Mouse (Mus musculus) spleen, postnatal 14 days (tissue): ENCODE results near the gene Tmpo.

Experiments used
- DNase-seq, 2 experiments: peaks; one replicate each; pipeline ENCODE4 v3.0.0; 2021 to 2022; ENCODE audit warnings: low spot score in 2 of 2

Gene Tmpo

DNA sequence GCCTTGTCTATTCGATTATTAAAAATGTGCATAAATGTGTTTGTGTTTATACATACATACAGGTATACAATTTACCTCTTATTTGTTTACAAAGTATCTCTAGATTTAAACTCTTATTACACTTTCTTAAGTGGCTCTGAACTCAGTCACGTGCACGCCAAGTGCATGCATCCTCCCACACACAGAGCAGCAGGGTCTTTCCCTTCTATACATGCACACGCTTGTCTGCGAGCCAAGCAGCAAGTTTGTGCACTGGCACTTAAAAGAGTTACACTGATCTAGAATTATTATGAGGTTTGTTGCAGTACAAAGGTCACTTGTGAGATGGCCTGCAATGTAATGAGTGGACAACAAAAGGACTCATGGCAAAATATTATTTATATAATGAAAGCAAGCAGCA lies 20.1 kb downstream of the Tmpo start:
- no peak for DNase-seq

DNA sequence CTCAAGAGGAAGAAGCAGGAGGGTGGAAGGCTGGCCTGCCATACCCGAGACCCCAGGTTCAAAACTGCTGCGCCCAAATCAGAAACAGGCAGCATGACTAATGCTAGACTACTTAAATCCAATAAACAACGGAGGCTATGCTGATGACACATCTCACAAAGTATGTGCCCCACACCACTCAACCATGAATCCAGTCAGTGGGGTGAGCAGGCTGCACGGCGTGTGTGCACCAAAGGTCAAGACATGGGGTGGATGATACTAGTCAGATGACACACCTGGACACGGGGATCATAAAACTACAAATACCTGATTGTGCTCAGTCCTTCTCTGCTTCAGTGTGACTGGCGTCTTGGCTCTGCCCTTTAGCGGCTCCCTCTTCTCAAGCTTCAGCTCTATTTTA lies 22.7 kb downstream of the Tmpo start:
- DNase-seq = no peak

DNA sequence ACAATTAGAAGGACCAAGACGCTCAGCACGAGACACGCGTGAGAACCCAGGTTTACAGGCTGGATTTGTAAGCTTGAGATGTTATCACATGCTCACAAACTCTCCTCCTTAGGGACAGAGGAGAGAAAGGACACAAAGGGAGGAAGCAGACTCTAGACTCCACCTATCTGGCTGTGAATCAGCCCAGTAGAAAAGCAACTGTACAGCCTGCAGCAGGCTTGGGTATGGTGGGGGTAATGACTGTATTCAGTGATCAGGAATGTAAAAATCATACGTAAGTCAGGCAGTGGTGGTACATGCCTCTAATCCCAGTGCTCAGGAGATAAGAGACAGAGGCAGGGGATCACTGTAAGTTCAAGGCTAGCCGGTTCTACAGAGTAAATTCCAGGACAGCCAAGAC lies 24.8 kb downstream of the Tmpo start:
- DNase-seq = no peak

DNA sequence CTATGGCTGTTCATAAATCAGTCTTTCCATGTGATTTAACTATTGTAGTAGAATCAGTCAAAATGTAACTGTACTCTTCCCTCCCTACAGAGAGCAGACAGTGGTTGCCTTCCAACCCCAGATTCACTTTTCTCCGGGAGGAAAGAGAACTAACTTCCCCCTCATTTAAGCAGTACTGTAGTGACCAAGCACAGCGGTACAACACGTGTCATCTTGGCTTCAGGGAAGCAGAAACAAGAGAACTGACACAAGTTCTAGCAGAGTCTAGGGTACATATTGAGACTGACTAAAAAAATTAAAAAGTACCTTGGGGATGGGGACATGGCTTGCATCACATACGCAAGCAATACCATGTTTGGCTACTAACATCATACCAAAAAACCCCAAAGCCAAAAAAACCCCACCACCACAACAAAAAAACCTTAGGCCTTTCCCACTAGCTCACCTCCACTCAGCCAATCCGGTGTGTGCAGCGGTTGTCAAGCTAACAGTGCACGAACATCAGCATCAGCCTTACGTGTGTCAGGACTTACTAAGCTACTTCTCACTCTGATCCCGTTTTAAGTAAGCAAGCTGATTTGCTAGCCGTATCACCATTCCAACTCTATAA lies 27.1 kb downstream of the Tmpo start:
- DNase-seq = no peak

DNA sequence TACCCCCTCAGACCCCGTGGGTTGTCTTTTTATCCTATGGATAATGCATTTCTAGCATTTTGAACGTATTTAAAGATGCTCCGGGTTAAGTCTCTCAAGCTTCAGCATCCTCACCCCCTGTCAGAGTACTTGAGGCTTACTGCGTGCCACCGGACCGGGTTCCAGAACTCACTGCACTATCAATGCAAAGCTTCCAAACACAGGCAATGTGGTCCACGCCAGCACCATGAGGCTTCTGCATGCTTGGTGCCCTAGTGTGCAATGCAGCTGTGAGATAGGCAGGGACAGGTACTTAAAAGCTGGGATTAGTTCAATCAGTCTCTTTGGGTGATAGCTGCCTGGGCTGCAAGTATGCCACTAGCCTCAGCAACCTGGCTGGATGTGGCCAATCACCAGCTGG lies 35.7 kb downstream of the Tmpo start:
- no peak for DNase-seq

DNA sequence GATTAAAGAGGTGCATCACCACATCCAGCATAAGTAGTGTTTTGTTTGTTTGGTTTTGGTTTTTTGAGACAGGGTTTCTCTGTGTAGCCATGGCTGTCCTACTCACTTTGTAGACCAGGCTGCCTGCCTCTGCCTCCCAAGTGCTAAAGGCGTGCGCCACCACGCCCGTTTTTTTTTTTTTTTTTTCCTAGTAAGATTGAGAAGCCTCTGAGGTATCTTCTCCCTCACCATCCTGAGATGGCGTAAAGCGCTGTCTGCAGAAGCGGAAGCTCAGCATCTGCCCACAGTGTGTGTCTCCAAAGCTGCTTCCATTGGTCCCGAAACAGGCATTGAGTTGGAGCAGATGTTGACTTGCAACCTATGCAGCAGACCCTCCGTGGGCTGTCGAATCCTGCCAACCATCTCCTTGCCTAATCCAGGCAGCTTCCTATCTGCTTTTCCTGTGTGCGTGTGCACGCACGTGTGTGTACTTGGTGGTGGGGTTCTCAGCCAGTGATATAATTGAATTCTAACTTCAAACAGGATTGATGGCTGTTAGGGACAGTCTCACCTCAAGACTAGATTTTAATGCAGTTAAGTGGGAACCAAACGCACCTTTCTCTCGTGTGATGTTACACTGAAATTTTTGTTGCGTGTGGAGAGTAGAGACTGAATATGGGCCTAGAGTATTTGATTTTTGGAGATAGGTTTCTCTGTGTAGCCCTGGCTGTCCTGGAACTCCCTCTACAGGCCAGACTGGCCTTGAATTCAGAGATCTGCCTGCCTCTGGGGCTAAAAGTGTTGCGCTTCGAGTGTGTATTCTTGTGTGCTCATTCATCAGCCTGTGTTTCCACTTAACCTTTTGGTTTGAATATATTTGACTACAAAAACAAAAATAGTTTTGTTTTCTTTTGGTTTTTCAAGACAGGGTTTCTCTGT lies 37.5 kb downstream of the Tmpo start:
- DNase-seq = no peak

DNA sequence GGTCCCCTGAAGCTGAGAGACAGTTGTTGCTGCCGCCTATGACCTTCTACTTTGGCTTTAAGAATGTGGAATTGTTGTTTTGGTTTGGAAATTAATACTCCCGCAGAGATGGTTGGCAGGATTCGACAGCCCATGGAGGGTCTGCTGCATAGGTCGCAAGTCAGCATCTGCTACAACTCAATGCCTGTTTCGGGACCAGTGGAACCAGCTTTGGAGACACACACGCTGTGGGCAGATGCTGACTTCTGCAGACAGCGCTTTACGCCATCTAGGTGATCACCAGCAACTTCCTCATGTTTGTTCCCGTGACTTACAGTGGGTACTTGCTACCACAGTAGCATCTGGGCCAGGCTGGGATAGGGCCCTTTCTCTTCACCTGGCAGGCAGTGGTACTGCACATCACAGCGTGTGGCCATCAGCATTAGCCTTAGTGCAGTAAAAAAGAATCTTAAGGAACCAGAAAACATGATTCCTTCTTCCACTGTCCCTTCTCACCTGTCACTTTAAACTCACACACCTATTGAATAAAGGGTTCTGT lies 38.4 kb downstream of the Tmpo start:
- DNase-seq = no peak

DNA sequence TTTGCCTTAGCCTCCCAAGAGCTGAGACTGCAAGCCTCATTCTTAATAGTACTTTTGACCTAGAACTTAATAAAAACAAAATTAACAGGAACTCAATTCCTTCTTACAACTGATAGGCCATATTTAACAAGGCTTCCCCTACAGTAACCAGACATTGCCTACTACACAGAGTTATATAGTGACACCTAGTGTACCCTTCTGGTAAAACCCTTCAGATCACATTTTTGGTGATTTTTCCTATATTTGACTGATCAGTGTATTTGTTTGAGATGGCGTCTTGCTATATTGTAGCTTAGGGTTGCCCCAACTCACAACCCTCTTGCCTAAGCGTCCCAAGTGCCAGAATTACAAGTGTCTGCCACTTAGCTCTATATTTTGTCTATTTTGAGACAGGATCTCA lies 39.6 kb downstream of the Tmpo start:
- no peak for DNase-seq

DNA sequence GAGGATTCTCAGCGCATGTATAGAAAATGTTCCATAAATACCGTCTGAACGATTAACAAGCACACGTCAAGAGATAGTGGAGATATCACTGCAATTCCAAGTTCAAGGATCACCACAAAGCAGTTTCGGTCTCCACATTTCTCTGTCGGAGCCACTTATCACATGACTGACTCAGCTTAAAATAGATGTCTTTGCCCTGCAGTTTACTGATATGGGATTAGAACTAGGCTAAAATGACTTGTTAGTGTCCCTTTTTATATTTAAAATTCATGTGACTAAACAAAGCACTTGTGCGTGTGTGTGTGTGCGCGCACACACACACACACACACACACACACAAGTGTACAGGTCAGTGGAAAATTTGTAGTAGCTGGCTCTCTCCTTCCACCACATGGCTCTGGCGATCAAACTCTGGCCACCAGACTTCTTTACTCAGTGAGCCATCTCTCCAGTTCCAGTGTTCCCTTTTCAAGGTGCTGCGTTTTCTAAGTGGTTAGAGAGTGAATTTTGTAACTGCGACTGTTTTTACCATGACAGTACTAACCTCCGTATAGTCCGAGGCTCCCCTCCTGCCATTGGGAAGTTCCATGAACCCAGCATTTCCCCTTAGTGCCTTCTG lies 41.9 kb downstream of the Tmpo start:
- no peak for DNase-seq

DNA sequence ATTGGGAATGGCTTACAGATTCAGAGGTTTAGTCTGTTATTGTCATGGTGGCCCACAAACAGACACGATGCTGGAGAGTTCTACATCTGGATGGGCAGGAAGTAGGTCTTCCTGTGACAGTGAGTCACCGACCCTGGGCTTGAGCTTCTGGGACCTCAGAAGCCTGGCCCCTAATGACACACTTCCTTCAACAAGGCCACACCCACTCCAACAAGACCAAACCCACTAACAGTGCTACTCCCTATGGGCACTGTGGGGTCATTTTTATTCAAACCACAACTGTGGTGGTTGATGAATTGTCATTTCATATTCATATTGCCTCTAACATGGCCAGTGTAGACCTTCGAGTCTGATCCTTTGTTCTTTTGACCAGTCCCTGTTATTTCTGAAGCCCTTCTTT lies 42.8 kb downstream of the Tmpo start:
- DNase-seq = no peak

DNA sequence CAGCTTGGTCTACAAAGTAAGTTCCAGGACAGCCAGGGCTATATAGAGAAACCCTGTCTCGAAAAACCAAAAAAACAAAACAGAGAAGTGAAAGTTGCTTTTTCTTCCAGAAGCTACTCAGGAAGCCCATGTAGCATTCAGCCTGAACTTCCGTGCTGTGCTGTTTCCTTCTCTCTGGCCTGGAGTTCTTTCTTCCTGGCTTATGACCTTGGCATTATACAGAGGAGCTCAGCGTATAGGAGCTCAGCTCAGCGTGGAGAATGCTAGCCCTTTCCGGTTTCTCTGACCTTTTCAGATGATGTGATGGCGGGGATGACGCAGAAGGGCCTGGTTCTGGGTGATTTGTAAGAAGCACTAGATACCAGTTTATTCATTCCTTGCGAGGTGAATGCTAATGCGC lies 43.7 kb downstream of the Tmpo start:
- DNase-seq = no peak

DNA sequence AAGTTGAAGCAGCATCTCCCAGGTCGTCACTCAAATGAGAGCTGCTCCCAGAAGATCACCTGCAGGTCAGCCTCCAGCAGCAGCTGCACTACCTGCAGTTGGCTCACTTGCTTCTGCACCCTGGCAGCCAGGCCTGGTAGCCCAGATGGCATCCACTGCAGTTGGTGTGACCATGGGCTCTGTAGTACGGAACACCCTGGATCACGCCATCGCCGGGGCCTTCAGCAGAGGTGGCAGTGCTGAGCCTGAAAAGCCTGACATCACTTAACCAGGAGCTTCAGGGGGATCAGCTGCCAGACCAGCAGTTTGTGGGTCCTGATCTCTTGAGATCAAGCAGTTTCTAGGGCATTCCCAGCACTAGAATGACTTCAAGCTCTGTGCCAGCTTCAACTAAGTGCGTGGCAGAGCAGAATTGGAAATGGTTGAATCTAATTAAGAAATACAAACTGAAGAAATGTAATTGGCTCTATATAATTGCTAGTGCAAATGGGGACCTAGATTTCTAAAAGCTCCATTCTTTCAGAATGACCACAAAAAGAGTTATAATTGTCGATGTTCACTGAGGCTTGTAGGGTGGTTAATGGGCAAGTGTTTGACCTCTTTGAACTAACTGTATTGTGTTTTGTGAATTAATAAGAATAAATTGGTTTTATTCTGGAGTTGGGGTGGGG lies 45.7 kb downstream of the Tmpo start:
- DNase-seq = no peak

DNA sequence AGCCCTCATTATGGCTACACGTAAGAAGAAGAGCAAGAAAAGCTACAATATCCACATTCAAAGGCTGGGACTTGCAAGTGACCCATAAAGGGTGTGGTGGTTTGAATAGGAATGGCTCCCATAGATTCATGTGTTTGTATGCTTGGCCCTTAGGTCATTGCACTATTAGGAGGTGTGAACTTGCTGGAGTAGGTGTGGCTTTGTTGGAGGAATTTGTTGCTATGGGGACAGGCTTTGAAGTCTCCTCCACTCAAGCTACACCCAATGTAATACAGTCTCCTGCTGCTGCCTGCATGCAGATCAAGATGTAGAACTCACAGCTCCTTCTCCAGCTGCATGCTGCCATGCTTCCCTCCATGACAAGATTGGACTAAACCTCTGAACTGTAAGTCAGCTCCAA lies 49.5 kb downstream of the Tmpo start:
- DNase-seq = no peak

DNA sequence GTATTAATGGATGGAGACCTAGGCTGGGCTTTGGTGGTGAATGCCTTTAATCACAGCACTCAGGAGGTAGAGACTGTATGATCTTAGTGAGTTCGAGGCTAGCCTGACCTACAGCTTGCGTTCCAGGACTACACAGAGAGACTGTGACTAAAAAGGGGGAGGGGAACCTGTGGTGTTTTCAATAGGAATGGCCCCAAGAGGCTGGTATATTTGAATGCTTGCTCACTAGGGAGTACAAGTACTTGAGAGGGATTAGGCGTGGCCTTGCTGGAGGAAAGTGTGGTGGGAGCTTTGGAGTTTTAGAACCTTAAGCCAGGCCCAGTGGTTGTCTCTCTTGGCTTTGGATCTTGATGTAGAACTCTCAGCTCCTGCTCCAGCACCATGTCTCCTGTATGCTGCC lies 50.3 kb downstream of the Tmpo start:
- DNase-seq = no peak

DNA sequence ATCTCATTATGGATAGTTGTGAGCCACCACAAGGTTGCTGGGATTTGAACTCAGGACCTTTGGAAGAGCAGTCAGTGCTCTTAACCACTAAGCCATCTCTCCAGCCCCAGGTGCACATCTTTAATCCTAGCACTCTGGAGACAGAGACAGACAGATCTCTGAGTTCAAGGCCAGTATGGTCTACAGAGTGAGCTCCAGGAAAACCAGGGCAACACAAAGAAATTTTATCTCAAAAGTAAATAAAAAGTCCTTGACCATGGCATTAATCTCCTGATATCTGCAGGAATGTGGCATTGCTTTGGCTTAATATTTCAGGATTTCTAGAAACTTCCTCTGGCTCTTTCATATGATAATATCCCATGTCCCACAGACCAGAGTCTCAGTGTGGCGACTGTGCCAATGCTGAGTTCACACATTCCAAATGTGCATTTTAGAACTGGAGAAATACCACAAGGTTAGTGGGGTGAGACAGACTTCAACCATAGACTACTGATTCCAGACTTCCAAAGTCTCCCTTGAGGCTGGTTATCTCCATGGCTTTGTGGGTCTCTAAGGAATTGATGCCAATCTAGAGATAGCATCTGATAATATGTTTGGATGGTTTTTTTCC lies 52.5 kb downstream of the Tmpo start:
- no peak for DNase-seq

DNA sequence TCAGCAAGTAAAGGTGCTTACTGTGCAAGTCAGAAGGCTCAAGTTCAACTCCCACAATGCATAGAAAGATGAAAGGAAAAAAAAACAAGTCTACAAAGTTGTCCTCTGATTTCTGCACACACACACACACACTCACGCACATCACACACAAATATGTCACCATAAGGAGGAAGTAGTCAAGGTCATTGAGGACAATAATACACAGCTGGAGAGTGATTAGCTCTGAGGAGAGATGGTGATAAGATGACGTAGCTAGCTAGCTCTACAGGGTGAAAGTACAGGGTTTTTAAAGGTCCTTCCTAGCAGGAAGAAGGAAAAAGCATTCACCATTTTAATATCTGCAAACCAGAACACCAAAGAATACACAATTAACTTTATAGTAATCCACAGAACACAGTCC lies 53.7 kb downstream of the Tmpo start:
- no peak for DNase-seq

DNA sequence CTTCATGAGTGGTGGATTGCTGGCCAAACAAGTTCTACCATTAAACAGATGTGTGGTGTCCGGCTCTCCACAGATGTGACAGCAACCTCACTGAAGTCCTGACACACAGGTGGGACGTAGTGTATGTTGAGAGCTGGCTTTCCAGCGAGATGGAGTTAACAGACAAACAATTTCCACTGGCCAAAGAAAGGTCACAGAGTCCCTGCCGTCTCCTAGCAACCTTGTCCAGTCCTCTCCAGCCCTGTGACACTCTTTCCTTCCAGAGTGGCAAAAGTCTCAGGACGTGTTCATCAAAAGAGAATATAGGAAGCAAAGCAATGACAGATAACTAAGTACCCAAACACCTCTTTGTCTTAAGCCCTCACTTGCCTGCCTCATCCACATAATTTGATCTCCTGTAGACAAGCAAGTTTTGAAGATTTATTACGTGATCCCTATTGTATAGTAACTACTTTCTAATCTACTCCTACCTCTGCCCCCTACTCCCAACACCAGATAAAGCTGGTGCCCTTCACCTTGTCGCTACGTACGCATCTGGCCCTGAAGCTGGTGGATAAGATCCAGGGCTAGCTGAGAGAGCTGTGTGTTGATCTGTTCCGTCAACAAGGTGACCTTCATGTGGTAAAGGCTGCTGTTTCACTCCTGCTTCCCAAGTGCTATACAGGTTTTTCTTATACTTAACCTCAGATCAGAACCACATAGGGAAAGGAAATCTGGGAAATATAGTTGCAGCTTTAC lies 54.3 kb downstream of the Tmpo start:
- DNase-seq = no peak

DNA sequence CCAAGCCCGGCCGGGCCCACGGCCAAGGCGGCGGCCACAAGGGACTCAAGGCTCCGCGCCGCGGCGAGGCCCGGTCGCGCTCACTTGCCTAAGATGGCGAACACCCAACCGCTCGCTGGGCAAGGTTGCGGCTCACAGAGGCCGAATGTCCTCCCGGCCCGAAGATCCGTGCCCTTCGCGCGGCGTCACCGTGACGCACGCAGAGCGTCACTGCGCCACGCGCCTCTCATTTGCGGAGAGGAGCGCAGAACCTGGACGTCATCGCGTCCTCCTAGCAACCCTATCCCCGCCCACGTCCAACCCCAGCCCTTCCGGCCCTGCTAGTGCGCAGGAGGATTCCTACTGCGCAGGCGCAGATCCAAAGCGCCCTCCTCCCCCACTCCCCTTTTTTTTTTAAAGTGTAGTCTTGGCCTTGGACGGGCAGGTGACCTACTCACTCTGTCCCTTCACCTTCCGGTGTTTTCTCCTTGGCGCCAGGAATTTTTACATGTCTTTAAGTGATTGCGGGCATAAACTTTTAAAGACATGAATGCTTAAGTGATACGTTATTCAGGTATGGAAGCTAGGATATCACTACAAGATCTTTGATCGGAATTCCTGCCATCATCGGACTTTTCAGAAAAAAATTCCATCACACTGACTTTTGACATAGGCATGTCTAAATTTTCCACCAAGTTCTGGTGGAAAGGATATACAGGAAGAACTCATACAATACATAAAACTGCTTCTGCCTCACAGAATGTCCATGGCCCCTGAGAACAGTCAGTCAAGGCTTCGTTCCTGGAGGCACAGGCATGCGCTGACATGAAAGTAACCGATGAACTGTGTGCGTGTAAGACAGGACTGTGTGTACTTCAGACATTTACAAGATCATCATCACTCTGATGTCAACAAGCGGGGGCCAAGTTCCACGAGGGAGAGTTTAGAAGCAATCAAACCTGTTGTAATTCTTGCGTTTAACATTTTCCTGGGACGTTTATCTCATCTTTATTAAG lies 57.0 kb downstream of the Tmpo start, which contains the start of gene Slc25a3:
Gene Slc25a3, minus strand, starts transcription at position 232 of the 995 bp plus-strand sequence.
- peak; percentile 97 to 99 for DNase-seq

DNA sequence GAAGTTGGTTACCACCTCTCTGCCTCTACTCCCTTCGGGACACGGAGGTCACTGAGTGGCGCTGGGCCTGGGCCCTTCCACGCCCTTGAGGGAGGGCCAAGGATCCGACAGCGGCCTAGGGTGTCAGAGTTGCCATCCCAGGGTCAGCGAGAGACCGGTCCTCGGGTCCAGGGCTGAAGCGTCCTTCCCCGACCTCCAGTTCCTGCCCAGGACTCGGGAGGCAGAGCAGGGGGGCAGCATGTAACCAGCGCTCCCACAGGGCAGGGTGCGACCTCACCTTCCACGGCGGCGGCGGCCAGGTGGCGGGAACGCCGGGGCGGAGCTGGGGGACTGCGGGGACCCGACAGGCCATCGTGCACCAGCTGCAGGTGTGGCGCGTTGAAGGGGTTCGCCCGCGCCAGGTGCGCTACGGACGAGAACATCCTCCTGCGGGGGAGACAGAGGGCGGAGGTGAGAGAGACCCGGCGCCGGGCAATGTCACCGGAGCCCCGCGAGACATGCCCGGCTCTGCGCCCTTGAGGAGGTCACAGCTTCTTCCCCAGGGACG lies 57.8 kb downstream of the Tmpo start:
- peak; percentile 31 to 52 for DNase-seq
